Mouse (Mus musculus): ENCODE data around the gene Pglyrp4. TPM values are rescaled to one million over a fixed set of nuclear protein-coding genes. Genes with fewer than 3 reads are reported as not detected.

Gene Pglyrp4
- 3.1 and 3.3 TPM in 2 replicates for polyA plus RNA-seq (2012; rRNA removed)

- Histone ChIP-seq H3K4me1 (ENCODE audit: control insufficient read depth, insufficient read depth, low read length) (no peaks in the 10 kb centered on the region), H3K27me3 (ENCODE audit: control insufficient read depth, insufficient read depth, low read length) (no peaks in the 10 kb centered on the region), H3K27ac (ENCODE audit: control insufficient read depth, insufficient read depth, low read depth, low read length) (no peak within 1 kb of the TSS), H3K36me3 (ENCODE audit: control insufficient read depth, insufficient read depth, low read length) (no peaks in the 10 kb centered on the region), H3K4me3 (ENCODE audit: control insufficient read depth, low read depth, low read length) (no peak within 1 kb of the TSS)
- TF ChIP-seq POLR2A (IDR thresholded peaks at IDR 0.05; ENCODE audit: control insufficient read depth, low read depth, low read length) (no peak), CTCF (IDR thresholded peaks at IDR 0.05; ENCODE audit: control insufficient read depth, insufficient read depth, insufficient replicate concordance, low read depth, low read length) (no peak)
Observed at GRCm38 (mm10) chr3:90726606-90727005, at the start of gene Pglyrp4. TSS of gene Pglyrp4 (plus strand) at chr3:90726906.

DNA sequence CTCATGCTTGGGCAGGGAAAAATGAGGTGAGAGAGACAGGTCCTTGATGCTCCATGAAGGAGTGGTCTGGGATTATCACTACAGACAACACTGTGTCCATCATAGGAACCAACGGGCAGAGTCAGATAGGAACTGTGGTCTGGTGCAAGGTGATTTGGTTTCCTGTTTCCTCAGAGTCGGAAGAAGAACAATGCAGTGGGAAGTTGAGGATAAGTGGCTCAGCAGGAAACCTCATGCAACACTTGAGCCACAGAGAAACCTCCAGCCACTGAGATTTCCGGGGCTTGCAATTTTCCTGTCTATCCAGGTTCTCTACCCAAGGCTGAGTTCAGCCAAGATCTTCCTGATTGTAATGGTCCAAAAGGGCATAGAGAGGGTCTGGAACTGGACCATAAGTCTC, 48.0 kb upstream of the Pglyrp4 start:
- Histone ChIP-seq H3K36me3 (ENCODE audit: control insufficient read depth, insufficient read depth, low read length) (no peaks in the 10 kb centered on the region), H3K4me3 (ENCODE audit: control insufficient read depth, low read depth, low read length) (no peak overlapping the region), H3K27ac (ENCODE audit: control insufficient read depth, insufficient read depth, low read depth, low read length) (no peak overlapping the region), H3K4me1 (ENCODE audit: control insufficient read depth, insufficient read depth, low read length) (no peaks in the 10 kb centered on the region), H3K27me3 (ENCODE audit: control insufficient read depth, insufficient read depth, low read length) (no peaks in the 10 kb centered on the region)
- no peak for TF ChIP-seq POLR2A (IDR thresholded peaks at IDR 0.05; ENCODE audit: control insufficient read depth, low read depth, low read length)
- no peak for TF ChIP-seq CTCF (IDR thresholded peaks at IDR 0.05; ENCODE audit: control insufficient read depth, insufficient read depth, insufficient replicate concordance, low read depth, low read length)

DNA sequence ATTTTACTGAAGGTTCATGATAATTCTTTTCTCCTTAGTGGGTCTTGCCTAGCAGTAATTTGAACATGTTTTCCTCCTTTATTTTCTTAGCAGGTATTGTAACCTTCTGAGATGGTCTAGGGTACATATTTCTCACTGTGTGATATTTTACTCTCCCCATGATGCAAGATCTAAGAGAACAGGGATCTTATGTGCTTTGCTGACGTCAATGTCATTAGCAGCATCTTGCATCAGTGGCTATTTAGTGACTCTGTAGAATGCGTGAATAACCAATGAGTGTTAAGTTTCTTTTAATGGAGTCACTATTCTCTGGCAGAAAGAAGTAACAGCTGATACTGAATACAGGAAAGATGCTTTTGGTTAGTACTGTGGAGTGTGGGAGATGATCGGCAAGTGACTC, 42.8 kb upstream of the Pglyrp4 start:
- H3K4me3 ChIP-seq (ENCODE audit: control insufficient read depth, low read depth, low read length) = no peak overlapping the region
- H3K27ac ChIP-seq (ENCODE audit: control insufficient read depth, insufficient read depth, low read depth, low read length) = no peak overlapping the region
- TF ChIP-seq CTCF (IDR thresholded peaks at IDR 0.05; ENCODE audit: control insufficient read depth, insufficient read depth, insufficient replicate concordance, low read depth, low read length) (no peak), POLR2A (IDR thresholded peaks at IDR 0.05; ENCODE audit: control insufficient read depth, low read depth, low read length) (no peak)
- no peaks in the 10 kb centered on the region for H3K4me1 ChIP-seq (ENCODE audit: control insufficient read depth, insufficient read depth, low read length)
- H3K27me3 ChIP-seq (ENCODE audit: control insufficient read depth, insufficient read depth, low read length) = no peaks in the 10 kb centered on the region
- no peaks in the 10 kb centered on the region for H3K36me3 ChIP-seq (ENCODE audit: control insufficient read depth, insufficient read depth, low read length)

DNA sequence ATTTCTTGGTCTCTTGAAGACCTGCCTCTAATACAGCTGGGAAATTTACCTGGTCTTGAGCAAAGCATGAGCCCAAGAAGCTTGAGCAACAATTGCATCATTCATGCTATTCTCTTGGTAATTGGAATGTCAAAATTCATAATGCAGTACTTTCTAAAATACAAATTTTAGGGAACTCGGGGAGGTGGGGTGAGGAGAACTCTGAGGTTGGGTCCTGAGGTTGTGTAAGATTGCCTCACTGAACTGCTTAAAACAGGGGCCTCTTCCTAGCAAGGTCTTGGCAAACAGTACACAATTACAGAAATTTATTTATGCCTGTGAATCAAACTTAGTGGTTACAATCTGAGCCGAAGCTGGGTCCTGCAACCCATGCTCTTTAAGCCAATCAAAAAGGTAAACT, 39.9 kb upstream of the Pglyrp4 start:
- H3K4me1 ChIP-seq (ENCODE audit: control insufficient read depth, insufficient read depth, low read length) = no peaks in the 10 kb centered on the region
- H3K27me3 ChIP-seq (ENCODE audit: control insufficient read depth, insufficient read depth, low read length) = no peaks in the 10 kb centered on the region
- H3K36me3 ChIP-seq (ENCODE audit: control insufficient read depth, insufficient read depth, low read length) = no peaks in the 10 kb centered on the region
- H3K4me3 ChIP-seq (ENCODE audit: control insufficient read depth, low read depth, low read length) = no peak overlapping the region
- no peak for TF ChIP-seq POLR2A (IDR thresholded peaks at IDR 0.05; ENCODE audit: control insufficient read depth, low read depth, low read length)
- TF ChIP-seq CTCF (IDR thresholded peaks at IDR 0.05; ENCODE audit: control insufficient read depth, insufficient read depth, insufficient replicate concordance, low read depth, low read length) = no peak
- H3K27ac ChIP-seq (ENCODE audit: control insufficient read depth, insufficient read depth, low read depth, low read length) = no peak overlapping the region

- H3K4me1 ChIP-seq (ENCODE audit: control insufficient read depth, insufficient read depth, low read length) = no peaks in the 10 kb centered on the region
- no peak overlapping the region for H3K27ac ChIP-seq (ENCODE audit: control insufficient read depth, insufficient read depth, low read depth, low read length)
- TF ChIP-seq POLR2A (IDR thresholded peaks at IDR 0.05; ENCODE audit: control insufficient read depth, low read depth, low read length) (no peak), CTCF (IDR thresholded peaks at IDR 0.05; ENCODE audit: control insufficient read depth, insufficient read depth, insufficient replicate concordance, low read depth, low read length) (no peak)
- no peaks in the 10 kb centered on the region for H3K36me3 ChIP-seq (ENCODE audit: control insufficient read depth, insufficient read depth, low read length)
- H3K27me3 ChIP-seq (ENCODE audit: control insufficient read depth, insufficient read depth, low read length) = no peaks in the 10 kb centered on the region
- H3K4me3 ChIP-seq (ENCODE audit: control insufficient read depth, low read depth, low read length) = no peak overlapping the region
Observed at GRCm38 (mm10) chr3:90693496-90693895, 33.2 kb upstream of the Pglyrp4 start.

GRCm38 (mm10) chr3:90695613-90696012, 31.1 kb upstream of the Pglyrp4 start, which contains the start of gene S100a9:
TSS of gene S100a9 (minus strand) at chr3:90695721.
- Histone ChIP-seq H3K27me3 (ENCODE audit: control insufficient read depth, insufficient read depth, low read length) (no peaks in the 10 kb centered on the region), H3K4me1 (ENCODE audit: control insufficient read depth, insufficient read depth, low read length) (no peaks in the 10 kb centered on the region), H3K36me3 (ENCODE audit: control insufficient read depth, insufficient read depth, low read length) (no peaks in the 10 kb centered on the region), H3K27ac (ENCODE audit: control insufficient read depth, insufficient read depth, low read depth, low read length) (no peak within 1 kb of the TSS), H3K4me3 (ENCODE audit: control insufficient read depth, low read depth, low read length) (no peak within 1 kb of the TSS)
- TF ChIP-seq CTCF (IDR thresholded peaks at IDR 0.05; ENCODE audit: control insufficient read depth, insufficient read depth, insufficient replicate concordance, low read depth, low read length) (no peak), POLR2A (IDR thresholded peaks at IDR 0.05; ENCODE audit: control insufficient read depth, low read depth, low read length) (no peak)

GRCm38 (mm10) chr3:90702244-90702643, 24.5 kb upstream of the Pglyrp4 start:
- no peaks in the 10 kb centered on the region for H3K36me3 ChIP-seq (ENCODE audit: control insufficient read depth, insufficient read depth, low read length)
- H3K27ac ChIP-seq (ENCODE audit: control insufficient read depth, insufficient read depth, low read depth, low read length) = no peak overlapping the region
- H3K4me1 ChIP-seq (ENCODE audit: control insufficient read depth, insufficient read depth, low read length) = no peaks in the 10 kb centered on the region
- no peaks in the 10 kb centered on the region for H3K27me3 ChIP-seq (ENCODE audit: control insufficient read depth, insufficient read depth, low read length)
- no peak overlapping the region for H3K4me3 ChIP-seq (ENCODE audit: control insufficient read depth, low read depth, low read length)
- TF ChIP-seq POLR2A (IDR thresholded peaks at IDR 0.05; ENCODE audit: control insufficient read depth, low read depth, low read length) (no peak), CTCF (IDR thresholded peaks at IDR 0.05; ENCODE audit: control insufficient read depth, insufficient read depth, insufficient replicate concordance, low read depth, low read length) (no peak)
